Mouse (Mus musculus) liver, embryonic 14.5 days (tissue): ENCODE data around the gene Cd5l.
"Not testable (repeated sequence)": the region's sequence is repeated elsewhere in the genome, so short reads cannot be mapped to it uniquely, and the experiment has no call there.

Experiments used
- CTCF ChIP-seq: IDR thresholded peaks from 2 replicates; pipeline ENCODE4 v1.5.1; 2016; ENCODE audit warnings: antibody characterized with exemption, low read depth, control low read depth
- EP300 ChIP-seq: IDR thresholded peaks from 2 replicates; pipeline ENCODE4 v1.6.1; 2016; ENCODE audit warnings: antibody characterized with exemption, low read depth

DNA sequence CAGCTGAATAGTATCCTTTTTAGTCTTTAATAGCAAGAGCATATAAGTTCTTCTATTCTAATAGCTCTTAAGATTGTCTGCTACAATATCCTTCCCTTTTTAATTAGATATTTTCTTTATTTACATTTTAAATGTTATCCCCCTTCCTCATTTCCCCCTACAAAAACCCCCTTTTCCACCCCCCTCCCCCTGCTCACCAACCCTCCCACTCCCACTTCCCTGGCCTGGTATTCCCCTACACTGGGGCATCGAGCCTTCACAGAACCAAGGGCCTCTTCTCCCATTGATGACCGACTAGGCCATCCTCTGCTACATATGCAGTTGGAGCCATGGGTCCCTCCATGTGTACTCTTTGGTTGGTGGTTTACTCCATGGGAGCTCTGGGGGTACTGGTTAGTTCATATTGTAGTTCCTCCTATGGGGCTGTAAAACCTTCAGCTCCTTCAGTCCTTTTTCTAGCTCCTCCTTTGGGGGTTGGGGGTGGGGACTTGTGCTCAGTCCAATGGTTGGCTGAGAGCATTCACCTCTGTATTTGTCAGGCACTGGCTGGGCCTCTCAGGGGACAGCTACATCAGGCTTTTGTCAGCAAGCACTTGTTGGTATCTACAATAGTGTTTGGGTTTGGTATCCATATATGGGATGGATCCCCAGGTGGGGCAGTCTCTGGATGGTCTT lies 22.1 kb downstream of the Cd5l start:
- TF ChIP-seq EP300, CTCF: not testable (repeated sequence)
